ENCODE assay signal across 22 mouse cellular contexts in the genomic region with DNA sequence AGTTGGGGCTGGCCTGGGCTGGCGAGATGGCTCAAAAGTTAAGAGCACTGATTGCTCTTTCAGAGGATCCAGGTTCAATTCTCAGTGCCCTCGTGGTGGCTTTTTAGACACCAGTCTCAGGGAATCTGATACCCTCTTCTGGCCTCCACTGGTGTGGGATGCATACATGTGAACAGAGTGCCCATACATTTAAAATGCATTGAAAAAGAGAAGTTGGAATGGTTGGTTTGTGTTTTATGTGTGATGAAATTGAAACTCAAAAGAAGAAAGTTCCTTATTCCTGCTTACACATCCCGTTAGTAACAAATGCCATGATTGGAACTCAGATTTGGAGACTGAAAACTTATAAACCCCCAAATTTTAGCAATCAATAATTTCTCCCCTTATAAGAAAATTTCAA. TPM values are rescaled to one million over a fixed set of nuclear protein-coding genes. Genes with fewer than 3 reads are reported as not detected.
DNase-seq lines count a peak whose midpoint lies in the region; ATAC-seq lines count a peak whose summit lies in the region.
"Had no signal": no experiment of that assay in that cellular context is flagged by ENCODE, and none has a peak within 500 bp of the region (broad histone marks: within the 10 kb centered on the region; RNA-seq: fewer than 3 reads in every experiment).

No protein-coding gene starts in this region.

- DNase-seq in kidney, postnatal 4 days: no peak
- DNase-seq in spleen, adult 18-20 months: no peak
- DNase-seq in thymus, postnatal 25 days: no peak
- DNase-seq: adrenal gland, adult 2 months; adrenal gland, adult 8-10 months; adrenal gland, postnatal 10 days; adrenal gland, postnatal 14 days; adrenal gland, postnatal 25 days; adrenal gland, postnatal 36 days; B cell, adult 2 months; cerebellum, adult 11 months; cerebellum, adult 11-12 months had no signal

- ATAC-seq in common myeloid progenitor, adult 5-6 weeks (replicated peaks; ENCODE audit: low read depth, poor library complexity, severe bottlenecking): peak; percentile 45; the same call in 1 of the 2 replicates
- peak; percentile 78 for ATAC-seq in granulocyte monocyte progenitor cell, adult 5-6 weeks (replicated peaks; ENCODE audit: poor library complexity, severe bottlenecking)
- ATAC-seq in megakaryocyte, adult 5-6 weeks (ENCODE audit: poor library complexity, severe bottlenecking): peak; percentile 87
- peak; percentile 52 for ATAC-seq in megakaryocyte progenitor cell, adult 5-6 weeks (replicated peaks; ENCODE audit: poor library complexity)
- ATAC-seq in inflammation-experienced regulatory T-cells, adult 6 months: no peak
- ATAC-seq: activated CD4-positive, CD25-positive, alpha-beta regulatory T cell, adult 4 months; CD4-positive, CD25-positive, alpha-beta regulatory T cell, adult 4 months; Patski had no signal

RNA-seq across cellular contexts. Expression of gene Pde5a, which starts 15.5 kb away (rescaled TPM):
- 7.1 and 10.1 TPM in 2 replicates for total RNA-seq in common myeloid progenitor, adult 5-6 weeks (2017)
- 0.95 and 1.4 TPM in 2 replicates for total RNA-seq in granulocyte monocyte progenitor cell, adult 5-6 weeks (2014; fragmentation: Nextera tagmentation)
- total RNA-seq in granulocyte monocyte progenitor cell, adult 5-6 weeks (2017): 1.2 and 1.3 TPM in 2 replicates
- total RNA-seq in megakaryocyte, adult 5-6 weeks (2015): 3.4 and 4.7 TPM in 2 replicates
- 2.8 and 7.8 TPM in 2 replicates for total RNA-seq in megakaryocyte, adult 5-6 weeks (2017)
- 1.1 TPM in 2 replicates for total RNA-seq in megakaryocyte progenitor cell, adult 5-6 weeks (2015)
- 1.2 and 1.3 TPM in 2 replicates for total RNA-seq in megakaryocyte progenitor cell, adult 5-6 weeks (2017)
- under 1 TPM; 0.09 to 0.54 (median 0.13) TPM for polyA plus RNA-seq in inflammation-experienced regulatory T-cells, adult 6 months (2017; shearing (Covaris generic))
- total RNA-seq: MEL had no signal
- polyA plus RNA-seq: G1E had no signal
